Mouse (Mus musculus) layer of hippocampus, adult 9-10 months (tissue): ENCODE measurements around the gene Kazn.

Source experiments
- DNase-seq: peaks from one replicate; pipeline ENCODE4 v3.0.0; 2022; ENCODE audit warnings: low spot score

Kazn gene

GRCm38 (mm10) chr4:142162729-142163128 is 76.5 kb downstream of the Kazn start:
- DNase-seq: no peak

DNA sequence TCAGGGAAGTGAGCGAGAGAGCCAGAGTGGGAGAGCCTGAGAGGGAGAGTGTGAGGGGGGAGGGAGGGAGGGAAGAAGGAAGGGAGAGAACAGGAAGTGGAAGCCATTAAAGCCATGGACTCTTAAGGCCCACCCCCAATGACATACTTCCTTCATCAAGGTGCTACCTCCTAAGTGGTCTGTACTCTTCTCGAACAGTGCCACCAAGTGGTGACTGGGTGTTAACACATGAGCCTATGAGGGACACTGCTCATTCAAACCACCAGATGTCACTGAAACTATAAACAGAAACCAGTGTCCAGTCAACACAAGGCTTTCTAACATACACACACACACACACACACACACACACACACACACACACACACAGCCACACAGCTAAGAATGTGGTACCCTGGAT is 77.1 kb downstream of the Kazn start:
- DNase-seq: no peak

- no peak for DNase-seq
These were observed 79.2 kb downstream of the Kazn start for GRCm38 (mm10) chr4:142160041-142160440.

GRCm38 (mm10) chr4:142156506-142156905 is 82.7 kb downstream of the Kazn start:
- DNase-seq: no peak

- no peak for DNase-seq
These were observed 85.0 kb downstream of the Kazn start for GRCm38 (mm10) chr4:142154246-142154645.

DNA sequence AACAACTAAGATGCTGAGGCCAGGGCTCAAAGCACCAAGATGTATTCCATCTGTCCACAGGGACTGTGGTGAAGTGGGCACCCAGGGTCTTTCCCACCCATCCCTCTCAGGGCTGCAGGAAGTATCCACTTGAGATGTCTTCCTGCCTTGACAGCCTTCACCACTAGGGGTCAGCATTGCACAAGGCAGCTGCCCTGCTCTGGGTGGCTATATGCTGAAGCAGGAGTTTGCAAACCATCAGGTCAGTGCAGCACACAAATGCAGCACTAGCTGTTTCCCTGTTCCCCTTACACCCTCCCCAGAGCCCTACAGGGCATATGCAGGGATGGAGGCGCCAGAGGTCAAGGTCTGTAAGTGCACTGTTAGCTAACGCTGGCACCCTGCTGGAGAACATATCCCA is 85.7 kb downstream of the Kazn start:
- peak; percentile 84 for DNase-seq

- no peak for DNase-seq
These were observed 86.3 kb downstream of the Kazn start for GRCm38 (mm10) chr4:142152733-142153422.

GRCm38 (mm10) chr4:142150086-142150485 is 89.1 kb downstream of the Kazn start:
- DNase-seq: no peak

DNA sequence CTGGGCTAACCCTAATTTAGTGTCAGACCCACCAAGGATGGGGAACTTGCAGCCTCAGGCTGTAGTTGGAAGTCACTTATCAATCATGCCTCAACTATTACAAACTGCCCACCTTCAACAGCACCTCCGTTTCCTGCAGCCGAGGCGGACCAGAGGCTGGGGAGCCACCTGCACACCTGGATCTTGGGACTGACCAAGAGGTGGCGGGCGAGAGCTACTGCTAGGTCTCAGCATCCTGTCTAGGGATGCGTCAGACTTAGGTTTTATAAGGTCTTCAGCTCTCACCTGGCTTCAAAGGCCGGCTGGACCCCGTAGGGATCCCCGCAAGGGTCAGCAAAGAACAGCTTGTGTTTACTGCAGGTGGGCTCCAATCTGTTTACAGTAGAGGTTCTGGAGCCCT is 90.0 kb downstream of the Kazn start:
- no peak for DNase-seq

DNA sequence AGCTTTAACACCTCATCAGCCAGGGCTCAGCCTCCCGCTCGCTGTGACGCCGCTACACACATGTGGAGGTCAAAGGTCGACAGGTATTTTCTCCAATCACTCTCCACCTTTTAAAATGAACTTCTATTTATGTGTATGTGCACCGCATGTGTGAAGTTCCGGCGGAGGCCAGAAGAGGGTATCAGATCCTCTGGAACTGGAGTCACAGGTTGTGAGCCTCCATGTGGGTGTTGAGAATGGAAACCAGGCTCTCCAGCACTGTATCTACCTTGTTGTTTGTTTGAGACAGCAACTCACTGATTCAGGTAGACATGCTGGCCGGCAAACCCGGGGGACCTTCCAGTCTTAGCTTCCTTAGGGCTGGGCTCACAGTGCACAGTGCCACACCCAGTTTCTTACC is 91.5 kb downstream of the Kazn start:
- DNase-seq: no peak

DNA sequence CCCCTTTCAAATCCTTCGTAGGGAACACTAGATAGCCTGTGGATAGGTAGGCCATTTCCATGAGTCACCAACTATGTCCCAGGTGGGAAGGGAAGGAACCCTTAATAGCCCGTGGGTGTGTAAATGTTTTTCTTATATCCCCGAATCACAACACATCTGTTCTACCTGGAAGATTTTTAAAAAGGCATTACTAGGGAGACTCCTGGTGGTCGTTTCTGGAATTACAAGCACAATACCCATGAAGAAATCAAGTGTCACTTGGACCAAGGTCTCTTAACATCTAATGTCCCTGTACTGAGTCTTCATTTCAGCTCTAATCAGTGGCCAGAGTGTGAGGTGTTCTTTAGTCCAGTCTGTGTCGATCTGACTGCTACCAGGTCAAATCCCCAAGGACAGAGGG is 95.1 kb downstream of the Kazn start:
- DNase-seq: no peak

- DNase-seq: no peak
These were observed 95.9 kb downstream of the Kazn start for GRCm38 (mm10) chr4:142143290-142143689.

- DNase-seq: no peak
These were observed 99.5 kb downstream of the Kazn start for GRCm38 (mm10) chr4:142139729-142140128.

GRCm38 (mm10) chr4:142138356-142139099 is 100.7 kb downstream of the Kazn start:
- DNase-seq: no peak

- DNase-seq: no peak
These were observed 102.3 kb downstream of the Kazn start for GRCm38 (mm10) chr4:142136766-142137503.

DNA sequence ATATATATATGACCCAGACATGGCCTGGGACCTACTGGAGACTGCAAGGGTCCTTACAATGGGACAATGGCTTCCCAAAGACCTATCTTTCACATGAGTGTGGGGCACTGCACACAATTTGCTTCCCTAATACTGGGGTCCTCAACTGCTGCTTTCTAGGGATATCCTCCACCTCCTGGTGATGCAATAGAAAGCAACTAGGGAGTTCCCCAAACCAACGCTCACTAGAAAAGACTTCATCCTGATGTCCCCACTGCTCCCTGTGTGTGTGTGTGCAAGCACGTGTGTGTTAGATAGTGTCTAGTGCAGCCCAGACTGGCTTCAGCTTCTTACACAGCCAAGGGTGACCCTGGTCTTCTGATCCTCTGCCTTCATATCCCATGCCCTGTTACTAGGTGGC is 103.7 kb downstream of the Kazn start:
- DNase-seq: no peak

DNA sequence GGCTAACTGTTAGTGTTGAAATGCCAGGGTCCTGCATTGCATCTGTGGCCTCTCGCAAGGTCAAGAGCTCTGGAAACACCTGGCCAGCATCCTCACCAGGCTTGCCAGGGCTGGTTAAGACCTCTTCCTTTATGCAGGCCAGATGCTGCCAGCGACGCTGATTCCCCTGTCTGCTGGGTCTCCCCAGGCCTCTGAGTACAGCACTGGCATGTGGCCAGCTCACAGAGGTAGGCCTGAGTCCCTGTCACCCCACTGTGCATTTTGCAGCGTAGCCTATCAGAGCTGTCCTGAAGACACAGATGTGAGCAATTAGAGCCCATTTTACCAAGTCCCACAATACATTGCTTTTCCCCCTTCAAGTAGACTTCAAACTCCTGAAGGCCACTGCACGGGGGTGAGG is 109.0 kb downstream of the Kazn start:
- DNase-seq: no peak

- no peak for DNase-seq
These were observed 111.9 kb downstream of the Kazn start for GRCm38 (mm10) chr4:142127275-142127788.

- no peak for DNase-seq
These were observed 112.4 kb downstream of the Kazn start for GRCm38 (mm10) chr4:142126641-142127274.

- no peak for DNase-seq
These were observed 118.0 kb downstream of the Kazn start for GRCm38 (mm10) chr4:142121164-142121563.

DNA sequence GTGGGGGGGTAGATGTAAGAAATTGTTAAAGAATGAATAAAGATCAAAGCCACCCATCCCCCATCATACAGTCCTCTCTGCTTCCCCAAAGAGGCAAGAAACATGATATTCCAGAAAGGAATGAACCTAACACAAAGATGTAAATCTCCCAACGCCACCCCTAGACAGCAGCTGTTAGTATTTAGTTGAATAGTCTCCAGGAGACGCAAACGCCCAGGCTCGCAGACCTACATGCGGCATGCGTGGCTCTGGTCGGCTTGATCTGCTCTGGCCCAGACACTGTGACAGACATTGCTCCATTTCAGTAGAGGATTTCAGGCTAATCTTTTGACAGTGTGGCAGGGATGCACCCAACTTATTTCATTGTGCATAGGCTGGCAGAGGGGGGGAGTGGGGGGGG is 120.7 kb downstream of the Kazn start:
- DNase-seq: no peak

DNA sequence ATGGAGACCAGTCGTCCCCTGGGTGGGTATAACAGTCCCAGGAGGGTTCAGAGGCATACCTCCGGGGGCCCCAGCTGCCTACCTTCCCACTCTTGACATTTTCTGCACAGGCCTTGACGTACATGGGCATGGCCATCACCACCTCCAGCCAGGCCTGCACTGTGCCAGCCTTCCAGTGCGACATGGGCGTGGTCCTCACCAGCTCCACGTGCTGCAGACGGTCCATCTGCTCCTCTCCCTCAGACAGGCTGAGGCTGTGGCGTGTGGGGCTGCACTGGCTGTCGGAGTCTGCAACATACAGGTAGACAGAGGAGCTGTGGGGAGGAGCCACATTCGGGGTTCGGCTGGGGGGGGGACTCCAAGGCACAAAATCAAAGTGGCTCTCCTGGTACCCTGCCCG is 121.2 kb downstream of the Kazn start:
- DNase-seq: no peak
